Mouse (Mus musculus) lung, postnatal 0 days (tissue): Measurements from ENCODE around the gene Hspa2.

Experiments
- CTCF ChIP-seq: IDR thresholded peaks from 2 replicates; pipeline ENCODE4 v1.5.1; 2016; ENCODE audit warnings: antibody characterized with exemption, mild to moderate bottlenecking
- EP300 ChIP-seq: IDR thresholded peaks from 2 replicates; pipeline ENCODE4 v1.6.1; 2016; ENCODE audit warnings: antibody characterized with exemption, mild to moderate bottlenecking, control low read depth

DNA sequence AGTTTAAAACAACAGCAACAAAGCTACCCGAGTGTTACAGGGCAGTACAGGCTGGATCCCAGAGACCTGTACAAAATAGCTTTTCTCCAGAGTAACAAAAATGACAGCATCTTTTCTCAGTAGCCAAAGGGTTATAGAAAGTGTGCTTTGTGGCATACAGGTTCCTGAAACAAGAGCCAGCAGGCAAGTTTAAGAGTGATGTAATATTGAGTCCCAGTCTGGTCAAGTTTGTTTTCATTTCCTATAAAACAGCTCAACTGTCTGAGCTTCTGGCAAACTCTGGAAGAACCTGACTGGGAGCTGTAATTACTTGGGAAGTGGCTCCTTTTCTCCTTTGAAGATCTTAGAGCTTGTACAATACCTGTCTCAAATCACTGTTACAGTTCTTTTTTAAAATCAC lies 3.2 kb downstream of the Hspa2 start:
- TF ChIP-seq CTCF: no peak
- no peak for TF ChIP-seq EP300
